Mouse (Mus musculus): Measurements from ENCODE around the gene Psmd9.

GRCm38 (mm10) chr5:123201523-123201892 is 32.3 kb downstream of the Psmd9 start:
- no peak for TF ChIP-seq CTCF (IDR thresholded peaks at IDR 0.05; ENCODE audit: low read depth, low read length)
- TF ChIP-seq POLR2A (IDR thresholded peaks at IDR 0.05; ENCODE audit: borderline replicate concordance, low read depth, low read length), result no peak
